Mouse (Mus musculus) midbrain, embryonic 11.5 days (tissue): Measurements from ENCODE around the gene Ubtf. TPM values are rescaled to one million over a fixed set of nuclear protein-coding genes. Genes with fewer than 3 reads are reported as not detected.

Experiments
- ATAC-seq: fragments of 200-750 bp; cut with Nextera tagmentation; 2 replicates; pipeline ENCODE4 v1.8.0; 2017; ENCODE audit warnings: moderate TSS enrichment, moderate library complexity; ENCODE audit not compliant: low FRiP score
- DNase-seq: peaks from one replicate; pipeline ENCODE4 v3.0.0; 2015; ENCODE audit warnings: low spot score; ENCODE audit errors: missing footprints
- H3K27ac ChIP-seq: fragments of 300-500 bp; sonication (generic); 2 replicates; pipeline ENCODE4 v1.5.1; 2014; ENCODE audit warnings: low read depth, low read length
- H3K27me3 ChIP-seq: fragments of 300-500 bp; sonication (generic); 2 replicates; pipeline ENCODE4 v1.6.1; 2014; ENCODE audit warnings: mild to moderate bottlenecking, low read length, moderate library complexity, mixed read lengths; ENCODE audit not compliant: control insufficient read depth, insufficient read depth
- H3K36me3 ChIP-seq: fragments of 300-500 bp; sonication (generic); 2 replicates; pipeline ENCODE4 v1.6.1; 2014; ENCODE audit warnings: mild to moderate bottlenecking, low read length, moderate library complexity, mixed read lengths; ENCODE audit not compliant: control insufficient read depth, insufficient read depth
- H3K4me1 ChIP-seq: fragments of 300-500 bp; sonication (generic); 2 replicates; pipeline ENCODE4 v1.6.1; 2014; ENCODE audit warnings: low read length; ENCODE audit not compliant: control insufficient read depth, insufficient read depth
- H3K4me2 ChIP-seq: fragments of 300-500 bp; sonication (generic); 2 replicates; pipeline ENCODE4 v1.6.1; 2014; ENCODE audit warnings: mild to moderate bottlenecking, moderate library complexity
- H3K4me3 ChIP-seq: fragments of 300-500 bp; sonication (generic); 2 replicates; pipeline ENCODE4 v1.5.1; 2014; ENCODE audit warnings: low read depth, low read length
- H3K9ac ChIP-seq: fragments of 300-500 bp; sonication (generic); 2 replicates; pipeline ENCODE4 v1.6.1; 2014; ENCODE audit warnings: low read length
- H3K9me3 ChIP-seq: fragments of 300-500 bp; sonication (generic); 2 replicates; pipeline ENCODE4 v1.6.1; 2016; ENCODE audit warnings: low read length; ENCODE audit not compliant: control insufficient read depth
- WGBS: fragments of 180-500 bp; shearing (Covaris S2); extraction: QIAGEN DNeasy Blood & Tissue Kit; methylation state at CpG from one replicate; pipeline ENCODE4 v1.1.7; 2014; 5-methylcytosine and 5-hydroxymethylcytosine counted together
- polyA plus RNA-seq: library from polyadenylated mRNA; unstranded; fragments of >200 nt; fragmentation: Nextera tagmentation; extraction: Ambion mirVana; gene quantifications from 2 replicates; pipeline ENCODE4 v1.2.1, GENCODE M21; 2014

The Ubtf gene
- polyA plus RNA-seq, 1 experiment from 2014 or later, result 86.1 TPM

- Histone ChIP-seq H3K4me1 (no peaks in the 10 kb centered on the region), H3K9me3 (no peaks in the 10 kb centered on the region), H3K4me3 (no peak overlapping the region), H3K27me3 (no peaks in the 10 kb centered on the region), H3K9ac (no peak overlapping the region), H3K27ac (no peak overlapping the region), H3K36me3 (no peaks in the 10 kb centered on the region), H3K4me2 (no peak overlapping the region)
- 87% methylated on average over 8 of the region's 8 CpGs for WGBS
- no peak for DNase-seq
- ATAC-seq, result no peak
These were observed 42.4 kb upstream of the Ubtf start for GRCm38 (mm10) chr11:102361776-102362495.

DNA sequence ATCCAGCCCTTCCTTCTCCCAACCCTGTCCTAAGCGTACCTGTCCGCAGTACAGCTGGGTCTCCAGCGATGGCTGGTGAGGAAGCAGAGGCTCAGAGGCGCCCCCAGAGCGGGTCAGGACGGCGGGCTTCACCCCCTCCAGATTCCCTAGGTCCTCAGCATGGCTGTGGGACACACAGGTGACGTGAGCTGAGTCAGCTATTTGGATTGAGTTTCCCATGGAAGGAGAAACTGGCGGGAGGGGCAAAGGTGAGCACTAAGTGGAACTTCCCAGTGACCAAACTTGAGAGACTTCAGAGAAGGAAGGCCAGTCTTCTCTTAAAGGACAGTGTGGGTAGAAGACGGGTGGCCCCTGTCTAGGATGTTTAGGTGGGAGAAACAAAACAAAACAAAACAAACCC lies 38.8 kb upstream of the Ubtf start:
- Histone ChIP-seq H3K9me3 (no peaks in the 10 kb centered on the region), H3K27ac (no peak overlapping the region), H3K4me1 (no peaks in the 10 kb centered on the region), H3K4me2 (no peak overlapping the region), H3K9ac (no peak overlapping the region), H3K27me3 (no peaks in the 10 kb centered on the region), H3K36me3 (no peaks in the 10 kb centered on the region), H3K4me3 (no peak overlapping the region)
- ATAC-seq (no peak), DNase-seq (no peak)
- 78% methylated on average over 10 of the region's 10 CpGs for WGBS

DNA sequence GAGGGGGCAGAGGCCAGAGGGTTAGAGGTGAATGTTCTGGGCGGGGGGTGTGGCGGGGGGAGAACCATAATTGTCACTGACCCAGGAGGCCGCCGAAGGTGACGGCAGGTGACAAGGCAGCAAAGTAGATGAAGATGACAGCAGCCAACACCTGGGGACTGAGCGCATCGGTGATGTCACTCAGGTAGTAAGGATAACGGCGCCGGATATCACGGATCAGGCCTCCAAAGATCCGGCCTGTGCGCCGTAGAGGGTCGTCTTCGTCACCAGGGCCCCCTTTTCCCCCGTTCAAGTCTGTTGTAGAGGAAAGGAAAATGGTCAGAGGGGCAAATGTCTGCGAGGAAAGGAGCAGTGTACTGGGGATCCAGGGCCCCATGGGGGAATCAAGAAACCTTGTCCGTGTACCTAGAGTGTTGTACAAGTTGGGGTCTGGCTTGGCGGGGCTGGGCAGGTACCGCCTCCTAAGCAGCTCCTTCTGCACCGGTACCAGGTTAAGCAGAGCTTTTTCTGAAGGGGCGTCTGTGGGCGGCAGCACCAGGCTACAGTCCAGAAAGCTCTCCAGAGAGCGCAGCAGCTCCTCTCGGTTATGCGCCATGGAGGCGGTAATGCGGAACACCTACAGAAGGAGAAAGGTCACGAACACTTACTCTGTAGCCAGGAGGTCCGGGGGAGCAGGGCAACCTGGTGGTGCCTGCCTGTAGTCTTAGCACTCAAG lies 37.3 kb upstream of the Ubtf start:
- Histone ChIP-seq H3K4me3 (no peak overlapping the region), H3K36me3 (no peaks in the 10 kb centered on the region), H3K4me1 (no peaks in the 10 kb centered on the region), H3K9me3 (no peaks in the 10 kb centered on the region), H3K27ac (no peak overlapping the region), H3K4me2 (no peak overlapping the region), H3K27me3 (no peaks in the 10 kb centered on the region), H3K9ac (no peak overlapping the region)
- DNase-seq (no peak), ATAC-seq (no peak)
- 75% methylated on average over 31 of the region's 31 CpGs for WGBS

- no peak overlapping the region for H3K4me2 ChIP-seq
- ATAC-seq (no peak), DNase-seq (no peak)
- H3K9ac ChIP-seq, result no peak overlapping the region
- no peak overlapping the region for H3K4me3 ChIP-seq
- H3K9me3 ChIP-seq, result no peaks in the 10 kb centered on the region
- no peaks in the 10 kb centered on the region for H3K4me1 ChIP-seq
- WGBS, result 80% methylated on average over 12 of the region's 12 CpGs
- H3K27me3 ChIP-seq, result no peaks in the 10 kb centered on the region
- no peak overlapping the region for H3K27ac ChIP-seq
- H3K36me3 ChIP-seq, result no peaks in the 10 kb centered on the region
These were observed 36.6 kb upstream of the Ubtf start for GRCm38 (mm10) chr11:102356190-102356589.

DNA sequence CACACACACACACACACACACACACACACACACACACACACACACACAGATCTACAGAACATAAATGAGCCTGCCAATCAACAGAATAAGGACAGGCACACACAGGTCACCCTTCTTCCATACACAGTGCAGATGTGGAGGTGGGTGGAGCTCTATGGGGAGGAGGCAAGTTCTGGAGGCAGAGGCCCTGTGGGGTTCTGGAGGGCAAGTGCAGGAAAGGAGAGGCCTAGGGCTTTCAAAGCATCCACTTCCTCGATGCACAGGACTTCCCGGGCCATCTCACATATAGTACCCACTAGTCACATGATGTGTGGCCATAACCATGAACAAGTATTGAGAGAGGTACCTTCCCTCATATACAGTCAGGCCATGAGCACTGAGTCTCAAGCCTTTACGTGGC lies 36.0 kb upstream of the Ubtf start:
- Histone ChIP-seq H3K36me3 (no peaks in the 10 kb centered on the region), H3K9ac (no peak overlapping the region), H3K4me1 (no peaks in the 10 kb centered on the region), H3K9me3 (no peaks in the 10 kb centered on the region), H3K27ac (no peak overlapping the region), H3K27me3 (no peaks in the 10 kb centered on the region), H3K4me2 (no peak overlapping the region), H3K4me3 (no peak overlapping the region)
- 86% methylated on average over 3 of the region's 3 CpGs for WGBS
- ATAC-seq (no peak), DNase-seq (no peak)

DNA sequence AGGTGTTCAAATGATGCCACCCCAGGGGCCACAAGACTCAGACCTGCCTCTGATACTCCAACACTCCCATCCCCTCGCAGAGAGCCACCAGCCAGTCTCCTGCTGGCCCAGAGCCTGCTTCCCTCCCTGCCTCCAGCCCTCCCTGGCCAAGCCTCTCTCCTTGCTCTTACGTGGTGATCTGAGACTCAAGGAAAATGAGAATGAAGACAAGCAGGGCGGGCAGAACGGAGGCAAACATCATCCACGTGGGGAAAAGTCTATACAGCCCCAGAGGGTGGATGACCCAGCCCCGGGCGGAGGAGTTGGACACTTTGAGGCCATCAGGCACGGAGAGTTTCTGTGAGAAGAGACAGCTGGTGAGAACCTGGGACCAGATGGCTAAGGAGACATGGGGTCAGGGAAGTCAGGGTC lies 33.5 kb upstream of the Ubtf start:
- Histone ChIP-seq H3K9ac (no peak overlapping the region; the same call in 1 of the 2 replicates), H3K9me3 (no peaks in the 10 kb centered on the region), H3K36me3 (no peaks in the 10 kb centered on the region), H3K27me3 (no peaks in the 10 kb centered on the region), H3K4me1 (no peaks in the 10 kb centered on the region), H3K4me2 (no peak overlapping the region), H3K27ac (no peak overlapping the region), H3K4me3 (no peak overlapping the region)
- ATAC-seq, result no peak
- 43% methylated on average over 8 of the region's 8 CpGs for WGBS
- no peak for DNase-seq

GRCm38 (mm10) chr11:102352378-102352777 lies 32.8 kb upstream of the Ubtf start:
- H3K4me2 ChIP-seq, result no peak overlapping the region
- H3K9me3 ChIP-seq, result no peaks in the 10 kb centered on the region
- H3K27ac ChIP-seq, result no peak overlapping the region
- WGBS, result 58% methylated on average over 5 of the region's 5 CpGs
- ATAC-seq (no peak), DNase-seq (no peak)
- no peaks in the 10 kb centered on the region for H3K4me1 ChIP-seq
- no peak overlapping the region for H3K4me3 ChIP-seq
- H3K27me3 ChIP-seq, result no peaks in the 10 kb centered on the region
- H3K36me3 ChIP-seq, result no peaks in the 10 kb centered on the region
- no peak overlapping the region for H3K9ac ChIP-seq

GRCm38 (mm10) chr11:102350981-102351523 lies 31.5 kb upstream of the Ubtf start:
- Histone ChIP-seq H3K36me3 (no peaks in the 10 kb centered on the region), H3K4me1 (no peaks in the 10 kb centered on the region), H3K27me3 (no peaks in the 10 kb centered on the region), H3K9ac (no peak overlapping the region), H3K4me3 (no peak overlapping the region), H3K27ac (no peak overlapping the region), H3K9me3 (no peaks in the 10 kb centered on the region), H3K4me2 (no peak overlapping the region)
- ATAC-seq, result no peak
- DNase-seq, result no peak
- 89% methylated on average over 17 of the region's 17 CpGs for WGBS

DNA sequence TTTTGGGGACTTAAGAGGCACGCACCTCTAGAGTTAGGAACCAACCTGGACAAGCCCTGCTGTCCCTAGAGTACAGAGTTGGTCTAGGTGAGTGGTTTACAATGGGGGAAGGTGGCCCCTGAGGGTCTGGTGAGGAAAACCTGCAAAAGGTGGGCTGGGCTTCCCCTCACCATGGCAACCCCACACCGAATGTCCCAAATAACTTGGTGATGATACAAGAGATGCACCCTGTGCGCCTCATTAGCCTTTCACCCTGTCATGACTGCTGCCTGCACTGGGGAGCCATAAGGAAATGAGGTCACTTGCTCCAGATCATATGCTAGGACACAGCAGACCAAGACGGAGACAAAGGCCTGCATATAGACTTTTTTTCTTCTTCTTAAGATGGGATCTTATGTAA lies 30.9 kb upstream of the Ubtf start:
- Histone ChIP-seq H3K9me3 (no peaks in the 10 kb centered on the region), H3K4me2 (no peak overlapping the region), H3K27me3 (no peaks in the 10 kb centered on the region), H3K4me1 (no peaks in the 10 kb centered on the region), H3K4me3 (no peak overlapping the region), H3K36me3 (no peaks in the 10 kb centered on the region), H3K9ac (no peak overlapping the region), H3K27ac (no peak overlapping the region)
- DNase-seq (no peak), ATAC-seq (no peak)
- 82% methylated on average over 4 of the region's 4 CpGs for WGBS
